Mouse (Mus musculus): ENCODE data around the gene Adamts2.

DNA sequence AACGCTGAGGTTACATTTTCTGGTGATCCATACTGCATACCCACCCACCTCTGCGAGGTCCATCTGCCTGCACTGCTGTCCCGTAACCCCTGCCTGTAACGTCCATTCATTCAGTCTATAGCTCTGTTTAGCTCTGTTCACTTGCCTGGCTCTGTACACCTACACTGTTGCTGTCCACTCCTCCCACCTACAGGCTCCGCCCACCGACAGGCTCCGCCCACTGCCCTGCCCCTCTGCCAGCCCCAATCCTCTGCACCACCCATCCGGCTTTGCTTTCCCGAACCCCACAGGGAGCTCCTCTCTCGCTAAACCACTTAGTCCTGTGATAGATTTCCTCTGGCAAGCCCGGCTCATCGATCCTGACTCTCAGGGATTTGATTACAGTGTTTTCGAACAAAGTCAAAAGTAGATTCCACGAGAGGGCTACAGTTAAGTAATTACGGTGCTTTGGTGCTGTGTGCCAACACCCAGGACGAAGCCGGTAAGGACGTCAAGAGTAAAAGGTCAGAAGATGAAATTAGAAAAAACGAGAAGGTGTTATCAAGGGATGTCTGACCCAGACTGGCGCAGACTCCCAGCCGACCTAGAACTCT, 111.8 kb downstream of the Adamts2 start:
- TF ChIP-seq POLR2A (IDR thresholded peaks at IDR 0.05; ENCODE audit: borderline replicate concordance, control insufficient read depth, low read depth, low read length) (no peak), CTCF (IDR thresholded peaks at IDR 0.05; ENCODE audit: control insufficient read depth, insufficient read depth, low read length) (no peak)

Measured in bone marrow, adult 2 months (tissue).